Mouse (Mus musculus) cerebellum, adult 2 months (tissue): ENCODE measurements around the gene Dnah17. TPM values are rescaled to one million over a fixed set of nuclear protein-coding genes. Genes with fewer than 3 reads are reported as not detected.

Experiments used
- DNase-seq, 2 experiments: peaks; one replicate each; pipeline ENCODE4 v3.0.0; 2021
- H3K27ac ChIP-seq: fragments of 200-500 bp; 2 replicates; pipeline ENCODE4 v1.5.1; 2012; ENCODE audit warnings: low read length, control low read depth, inconsistent platforms; ENCODE audit not compliant: insufficient read depth
- H3K27me3 ChIP-seq: fragments of 200-500 bp; 2 replicates; pipeline ENCODE4 v1.6.1; 2012; ENCODE audit warnings: inconsistent platforms, mild to moderate bottlenecking, low read length, moderate library complexity; ENCODE audit not compliant: control insufficient read depth, insufficient read depth
- H3K4me1 ChIP-seq: fragments of 200-500 bp; 2 replicates; pipeline ENCODE4 v1.6.1; 2011; ENCODE audit warnings: low read length; ENCODE audit not compliant: control insufficient read depth, insufficient read depth
- H3K4me3 ChIP-seq: fragments of 200-500 bp; replicated peaks from 2 replicates; pipeline ENCODE3; 2011; ENCODE audit warnings: mild to moderate bottlenecking, low read depth, low read length, control low read depth; ENCODE audit not compliant: insufficient read depth
- CTCF ChIP-seq: fragments of 200-500 bp; IDR thresholded peaks from 2 replicates; pipeline ENCODE4 v1.5.1; 2011; ENCODE audit warnings: low read depth, mild to moderate bottlenecking, control low read depth, low read length, moderate library complexity, borderline replicate concordance; ENCODE audit not compliant: insufficient read depth
- POLR2A ChIP-seq: fragments of 200-500 bp; IDR thresholded peaks from 2 replicates; pipeline ENCODE4 v1.6.1; 2011; ENCODE audit warnings: low read length, control low read depth, borderline replicate concordance; ENCODE audit not compliant: insufficient read depth
- WGBS: fragments of 180-500 bp; shearing (Covaris S2); methylation state at CpG from one replicate; pipeline ENCODE4 v1.1.7; 2018; 5-methylcytosine and 5-hydroxymethylcytosine counted together
- polyA plus RNA-seq: library from polyadenylated mRNA; depleted of rRNA; stranded (reverse); fragments of >200 nt; gene quantifications from 2 replicates; pipeline ENCODE4 v1.2.3, GENCODE M21; 2012

The Dnah17 gene
- polyA plus RNA-seq, 1 experiment: 0.07 TPM

- no peak for TF ChIP-seq CTCF
- TF ChIP-seq POLR2A: no peak
- Histone ChIP-seq H3K4me1 (no peaks in the 10 kb centered on the region), H3K27me3 (no peaks in the 10 kb centered on the region), H3K27ac (no peak overlapping the region), H3K4me3 (no peak overlapping the region)
- no peak for DNase-seq
- 91% methylated on average over 11 of the region's 11 CpGs for WGBS
Observed at GRCm38 (mm10) chr11:118121592-118121991, 8.8 kb downstream of the Dnah17 start.

- WGBS: 60% methylated on average over 8 of the region's 8 CpGs
- Histone ChIP-seq H3K27ac (no peak overlapping the region), H3K4me1 (no peaks in the 10 kb centered on the region), H3K4me3 (no peak overlapping the region), H3K27me3 (no peaks in the 10 kb centered on the region)
- no peak for TF ChIP-seq CTCF
- TF ChIP-seq POLR2A: no peak
- DNase-seq: no peak
Observed at GRCm38 (mm10) chr11:118118777-118119176, 11.7 kb downstream of the Dnah17 start.

- Histone ChIP-seq H3K27ac (no peak overlapping the region), H3K27me3 (no peaks in the 10 kb centered on the region), H3K4me3 (no peak overlapping the region), H3K4me1 (no peaks in the 10 kb centered on the region)
- 78% methylated on average over 8 of the region's 8 CpGs for WGBS
- no peak for TF ChIP-seq CTCF
- no peak for TF ChIP-seq POLR2A
- no peak for DNase-seq
Observed at GRCm38 (mm10) chr11:118114581-118115110, 15.8 kb downstream of the Dnah17 start.

GRCm38 (mm10) chr11:118113516-118114205 is 16.8 kb downstream of the Dnah17 start:
- WGBS: 87% methylated on average over 14 of the region's 14 CpGs
- DNase-seq: no peak
- Histone ChIP-seq H3K27me3 (no peaks in the 10 kb centered on the region), H3K4me1 (no peaks in the 10 kb centered on the region), H3K4me3 (no peak overlapping the region), H3K27ac (no peak overlapping the region)
- no peak for TF ChIP-seq POLR2A
- no peak for TF ChIP-seq CTCF

GRCm38 (mm10) chr11:118104001-118104400 is 26.4 kb downstream of the Dnah17 start:
- WGBS: 10% methylated on average over 5 of the region's 5 CpGs
- TF ChIP-seq POLR2A (no peak), CTCF (peak; percentile 96)
- H3K27me3 ChIP-seq: no peaks in the 10 kb centered on the region
- no peak overlapping the region for H3K27ac ChIP-seq
- H3K4me3 ChIP-seq: no peak overlapping the region
- peak; percentile 61 to 77 for DNase-seq
- H3K4me1 ChIP-seq: no peaks in the 10 kb centered on the region

- Histone ChIP-seq H3K4me1 (no peaks in the 10 kb centered on the region), H3K27me3 (no peaks in the 10 kb centered on the region), H3K27ac (no peak overlapping the region), H3K4me3 (no peak overlapping the region)
- WGBS: 92% methylated on average over 5 of the region's 5 CpGs
- TF ChIP-seq CTCF (no peak), POLR2A (no peak)
- DNase-seq: peak in 1 of 2 experiments; percentile 23
Observed at GRCm38 (mm10) chr11:118103383-118103782, 27.1 kb downstream of the Dnah17 start.

- Histone ChIP-seq H3K4me1 (no peaks in the 10 kb centered on the region), H3K4me3 (no peak overlapping the region), H3K27me3 (no peaks in the 10 kb centered on the region), H3K27ac (no peak overlapping the region)
- peak; percentile 71 to 87 for DNase-seq
- WGBS: 59% methylated on average over 3 of the region's 3 CpGs
- no peak for TF ChIP-seq POLR2A
- peak; percentile 100 for TF ChIP-seq CTCF
Observed at GRCm38 (mm10) chr11:118102838-118103237, 27.6 kb downstream of the Dnah17 start.

- no peak for DNase-seq
- no peak overlapping the region for H3K4me3 ChIP-seq
- WGBS: 45% methylated on average over 9 of the region's 9 CpGs
- H3K4me1 ChIP-seq: no peaks in the 10 kb centered on the region
- TF ChIP-seq CTCF: no peak
- TF ChIP-seq POLR2A: no peak
- no peak overlapping the region for H3K27ac ChIP-seq
- H3K27me3 ChIP-seq: no peaks in the 10 kb centered on the region
Observed at GRCm38 (mm10) chr11:118101133-118101532, 29.3 kb downstream of the Dnah17 start.
